Mouse (Mus musculus) limb, embryonic 14.5 days (tissue): Measurements from ENCODE around the gene Gna15. TPM values are rescaled to one million over a fixed set of nuclear protein-coding genes. Genes with fewer than 3 reads are reported as not detected.

Experiments
- ATAC-seq: fragments of 200-750 bp; cut with Nextera tagmentation; 2 replicates; pipeline ENCODE4 v1.8.0; 2017; ENCODE audit warnings: low read depth, moderate number of reproducible peaks, moderate TSS enrichment; ENCODE audit not compliant: low FRiP score
- DNase-seq: peaks from one replicate; pipeline ENCODE4 v3.0.0-alpha.2; 2015; ENCODE audit warnings: low spot score
- H3K27ac ChIP-seq: fragments of 300-500 bp; sonication (generic); replicated peaks from 2 replicates; pipeline ENCODE4 v1.5.1; 2014; ENCODE audit warnings: low read depth, mild to moderate bottlenecking, low read length, moderate library complexity, mixed read lengths
- H3K27me3 ChIP-seq: fragments of 300-500 bp; sonication (generic); 2 replicates; pipeline ENCODE4 v1.6.1; 2014; ENCODE audit warnings: low read length, mixed read lengths; ENCODE audit not compliant: control insufficient read depth, insufficient read depth
- H3K36me3 ChIP-seq: fragments of 300-500 bp; sonication (generic); 2 replicates; pipeline ENCODE4 v1.6.1; 2014; ENCODE audit warnings: mild to moderate bottlenecking, low read length, moderate library complexity, mixed read lengths; ENCODE audit not compliant: control insufficient read depth, insufficient read depth
- H3K4me1 ChIP-seq: fragments of 300-500 bp; sonication (generic); 2 replicates; pipeline ENCODE4 v1.6.1; 2014; ENCODE audit warnings: antibody characterized with exemption, low read length, mixed read lengths; ENCODE audit not compliant: control insufficient read depth, insufficient read depth
- H3K4me2 ChIP-seq: fragments of 300-500 bp; sonication (generic); replicated peaks from 2 replicates; pipeline ENCODE4 v1.6.1; 2014; ENCODE audit warnings: low read depth, mild to moderate bottlenecking, low read length, moderate library complexity; ENCODE audit not compliant: severe bottlenecking
- H3K4me3 ChIP-seq: fragments of 300-500 bp; sonication (generic); replicated peaks from 2 replicates; pipeline ENCODE4 v1.5.1; 2014; ENCODE audit warnings: low read length
- H3K9ac ChIP-seq: fragments of 300-500 bp; sonication (generic); 2 replicates; pipeline ENCODE4 v1.6.1; 2014; ENCODE audit warnings: mild to moderate bottlenecking, low read depth, low read length, moderate library complexity; ENCODE audit not compliant: severe bottlenecking
- H3K9me3 ChIP-seq: fragments of 300-500 bp; sonication (generic); 2 replicates; pipeline ENCODE4 v1.6.1; 2016; ENCODE audit warnings: low read length; ENCODE audit not compliant: control insufficient read depth
- POLR2A ChIP-seq: fragments of 200-500 bp; IDR thresholded peaks from 2 replicates; pipeline ENCODE4 v1.8.0; 2012; ENCODE audit warnings: inconsistent platforms, mild to moderate bottlenecking, moderate library complexity, borderline replicate concordance; ENCODE audit not compliant: insufficient read depth, insufficient read length; ENCODE audit errors: extremely low read depth
- WGBS: fragments of 180-500 bp; shearing (Covaris S2); extraction: QIAGEN DNeasy Blood & Tissue Kit; methylation state at CpG from one replicate; pipeline ENCODE4 v1.1.7; 2014; 5-methylcytosine and 5-hydroxymethylcytosine counted together
- polyA plus RNA-seq, 2 experiments: library from polyadenylated mRNA; depleted of rRNA in 1 of 2; stranded (reverse) in 1 of 2; unstranded in 1 of 2; fragments of >200 nt; fragmentation: Nextera tagmentation in 1 of 2; extraction: Ambion mirVana in 1 of 2; gene quantifications; 2 replicates each; pipeline versions ENCODE4 v1.2.1 to v1.2.3; 2012 to 2014

Gna15 gene
- polyA plus RNA-seq, 2 experiments, result 3.4 to 3.8 TPM

- H3K9me3 ChIP-seq, result no peaks in the 10 kb centered on the region
- H3K4me3 ChIP-seq, result peak overlapping the region; percentile 24; the same call in 1 of the 2 replicates
- H3K27me3 ChIP-seq, result no peaks in the 10 kb centered on the region
- no peak for TF ChIP-seq POLR2A
- WGBS, result 17% methylated on average over 10 of the region's 10 CpGs
- H3K9ac ChIP-seq, result no peak overlapping the region
- 0 out of 2 replicates have a peak overlapping the region, but pooled peaks have one; percentile 5 for H3K27ac ChIP-seq
- H3K36me3 ChIP-seq, result peaks cover 51% of the 10 kb centered on the region
- peaks cover 53% of the 10 kb centered on the region for H3K4me1 ChIP-seq
- ATAC-seq, result no peak
- H3K4me2 ChIP-seq, result peak overlapping the region; percentile 42; the same call in 1 of the 2 replicates
- DNase-seq, result no peak
Observed at GRCm38 (mm10) chr10:81564734-81565133, 40.7 kb upstream of the Gna15 start.

GRCm38 (mm10) chr10:81564216-81564615 is 40.2 kb upstream of the Gna15 start:
- peaks cover 51% of the 10 kb centered on the region for H3K36me3 ChIP-seq
- peaks cover 48% of the 10 kb centered on the region for H3K4me1 ChIP-seq
- no peak for DNase-seq
- peak overlapping the region; percentile 42 for H3K4me2 ChIP-seq
- 3% methylated on average over 4 of the region's 10 CpGs for WGBS
- no peaks in the 10 kb centered on the region for H3K9me3 ChIP-seq
- peak; percentile 24 for ATAC-seq
- H3K4me3 ChIP-seq, result peak overlapping the region; percentile 24
- 0 out of 2 replicates have a peak overlapping the region, but pooled peaks have one; percentile 5 for H3K27ac ChIP-seq
- no peaks in the 10 kb centered on the region for H3K27me3 ChIP-seq
- no peak overlapping the region for H3K9ac ChIP-seq
- no peak for TF ChIP-seq POLR2A

- WGBS, result 25% methylated on average over 6 of the region's 6 CpGs
- no peak overlapping the region; the same call in 1 of the 2 replicates for H3K4me3 ChIP-seq
- H3K9me3 ChIP-seq, result no peaks in the 10 kb centered on the region
- H3K27ac ChIP-seq, result no peak overlapping the region
- no peak for DNase-seq
- ATAC-seq, result no peak
- no peak for TF ChIP-seq POLR2A
- H3K4me2 ChIP-seq, result peak overlapping the region; percentile 42
- peaks cover 44% of the 10 kb centered on the region for H3K4me1 ChIP-seq
- no peaks in the 10 kb centered on the region for H3K27me3 ChIP-seq
- H3K9ac ChIP-seq, result no peak overlapping the region
- H3K36me3 ChIP-seq, result peaks cover 51% of the 10 kb centered on the region
Observed at GRCm38 (mm10) chr10:81563481-81563880, 39.5 kb upstream of the Gna15 start.

GRCm38 (mm10) chr10:81562411-81562810 is 38.4 kb upstream of the Gna15 start:
- WGBS, result 80% methylated on average over 6 of the region's 6 CpGs
- H3K9ac ChIP-seq, result no peak overlapping the region
- no peak for ATAC-seq
- H3K4me2 ChIP-seq, result no peak overlapping the region
- TF ChIP-seq POLR2A, result no peak
- no peaks in the 10 kb centered on the region for H3K9me3 ChIP-seq
- peaks cover 49% of the 10 kb centered on the region for H3K36me3 ChIP-seq
- H3K4me3 ChIP-seq, result no peak overlapping the region
- no peak overlapping the region for H3K27ac ChIP-seq
- no peak for DNase-seq
- H3K27me3 ChIP-seq, result no peaks in the 10 kb centered on the region
- H3K4me1 ChIP-seq, result peaks cover 41% of the 10 kb centered on the region

GRCm38 (mm10) chr10:81560719-81561459 is 36.9 kb upstream of the Gna15 start:
- ATAC-seq (no peak), DNase-seq (no peak)
- WGBS, result 10% methylated on average over 15 of the region's 16 CpGs
- Histone ChIP-seq H3K4me1 (peaks cover 41% of the 10 kb centered on the region), H3K36me3 (peaks cover 37% of the 10 kb centered on the region), H3K27me3 (no peaks in the 10 kb centered on the region), H3K9me3 (no peaks in the 10 kb centered on the region), H3K4me3 (peak overlapping the region; percentile 86), H3K4me2 (peak overlapping the region; percentile 93), H3K9ac (peak overlapping the region; percentile 93), H3K27ac (peak overlapping the region; percentile 89)
- no peak for TF ChIP-seq POLR2A
